Mouse (Mus musculus) forebrain, embryonic 14.5 days (tissue): Measurements from ENCODE around the gene Tmem189. TPM values are rescaled to one million over a fixed set of nuclear protein-coding genes. Genes with fewer than 3 reads are reported as not detected.

Source experiments
- microRNA-seq: library from miRNA; unstranded; fragments of <30 nt; microRNA quantifications from one replicate; pipeline ENCODE4, GENCODE M21; 2016
- polyA plus RNA-seq: library from polyadenylated mRNA; unstranded; fragments of >200 nt; fragmentation: Nextera tagmentation; extraction: Ambion mirVana; gene quantifications from 2 replicates; pipeline ENCODE4 v1.2.1, GENCODE M21; 2014

The Tmem189 gene
- polyA plus RNA-seq, 1 experiment from 2014 or later, result 21.3 TPM

Small RNAs within 50 kb of the gene (microRNA-seq; reads per million reads assigned to microRNA genes)
- gene Gm22355, result not detected

Other genes starting within 250 kb of the Tmem189 start
- gene Rnf114, start 197.2 kb downstream of the Tmem189 start, polyA plus RNA-seq, result 150 and 151 TPM in 2 replicates
- 22.1 and 32.1 TPM in 2 replicates for gene Spata2, start 196.9 kb downstream of the Tmem189 start, polyA plus RNA-seq
- gene Snai1, start 151.6 kb downstream of the Tmem189 start, polyA plus RNA-seq, result 3.0 and 5.0 TPM in 2 replicates
- 238 and 265 TPM in 2 replicates for gene Ube2v1, start 57.7 kb downstream of the Tmem189 start, polyA plus RNA-seq
- 5.4 and 6.8 TPM in 2 replicates for gene Gm20431, start 28.3 kb downstream of the Tmem189 start, polyA plus RNA-seq
- 0.11 and 0.38 TPM in 2 replicates for gene Cebpb, start 907 bp downstream of the Tmem189 start, polyA plus RNA-seq
- 65.1 and 79.2 TPM in 2 replicates for gene Ptpn1, start 242.2 kb upstream of the Tmem189 start, polyA plus RNA-seq